Mouse (Mus musculus) CD4-positive, CD25-positive, alpha-beta regulatory T cell, adult 2 months (primary cell): ENCODE results near the gene Pramef20.
"Not testable (repeated sequence)": the region's sequence is repeated elsewhere in the genome, so short reads cannot be mapped to it uniquely, and the experiment has no call there.

ENCODE experiments used
- DNase-seq: peaks from one replicate; pipeline ENCODE4 v3.0.0-alpha.2; 2012; ENCODE audit warnings: low read depth, low spot score

The Pramef20 gene

DNA sequence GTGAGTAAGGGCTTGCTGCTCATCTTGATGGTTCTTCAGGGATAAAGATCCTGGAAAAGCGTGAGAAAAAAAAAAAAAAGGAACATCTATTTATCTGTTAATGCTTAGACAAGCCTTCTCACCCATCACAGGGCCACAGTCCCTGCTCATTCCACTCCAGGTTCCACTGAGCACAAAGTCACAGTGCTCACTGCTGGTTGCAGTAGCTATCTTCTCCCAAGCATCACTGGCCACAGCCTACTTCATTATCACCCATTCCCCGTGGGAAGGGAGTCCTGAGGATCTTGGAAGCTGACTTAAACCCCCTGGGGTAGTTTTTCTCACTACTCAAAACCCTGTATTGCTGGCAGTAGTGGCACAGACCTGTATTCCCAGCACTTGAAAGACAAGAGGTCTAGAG, at the start of gene Pramef20:
Gene Pramef20, minus strand, starts transcription at position 23 of the 400 bp plus-strand sequence.
- DNase-seq, result no peak

DNA sequence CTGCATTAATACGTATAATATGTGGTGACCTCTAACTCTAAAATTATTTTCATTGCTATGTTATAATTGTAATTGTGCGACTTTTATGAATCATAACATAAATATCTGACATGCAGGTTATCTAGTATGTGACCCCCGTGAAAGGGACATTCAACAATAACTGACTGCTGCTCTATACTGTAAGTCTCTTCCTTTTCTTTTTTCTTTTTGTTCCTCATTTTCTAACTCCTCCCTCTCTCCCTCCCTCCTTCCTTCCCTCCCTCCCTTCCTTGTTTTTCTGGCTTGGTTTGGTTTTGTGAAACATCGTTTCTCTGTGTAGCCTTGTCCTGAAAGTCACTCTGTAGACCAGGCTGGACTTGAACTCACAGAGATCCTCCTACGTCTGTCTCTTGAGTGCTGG, 46.9 kb upstream of the Pramef20 start:
- no peak for DNase-seq

DNA sequence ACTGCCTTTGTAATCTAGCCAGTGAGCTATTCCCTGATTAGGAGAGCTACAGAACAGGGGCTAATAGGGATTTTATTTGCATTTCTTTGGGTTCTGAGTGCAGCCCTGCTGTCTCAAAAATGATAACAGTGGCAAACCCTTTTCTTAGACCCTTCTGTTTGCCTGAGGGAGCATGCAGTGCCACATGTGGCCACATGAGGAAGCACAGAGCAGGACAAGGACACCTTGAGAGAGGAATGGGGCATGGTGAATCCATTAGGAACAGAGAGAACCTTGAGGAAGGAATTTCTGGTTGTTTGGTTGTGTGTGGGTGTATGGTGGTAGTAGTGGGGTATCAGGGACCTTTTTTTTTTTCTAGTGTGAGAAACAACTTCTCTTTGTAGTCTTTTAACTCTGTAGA, 42.9 kb upstream of the Pramef20 start:
- no peak for DNase-seq

DNA sequence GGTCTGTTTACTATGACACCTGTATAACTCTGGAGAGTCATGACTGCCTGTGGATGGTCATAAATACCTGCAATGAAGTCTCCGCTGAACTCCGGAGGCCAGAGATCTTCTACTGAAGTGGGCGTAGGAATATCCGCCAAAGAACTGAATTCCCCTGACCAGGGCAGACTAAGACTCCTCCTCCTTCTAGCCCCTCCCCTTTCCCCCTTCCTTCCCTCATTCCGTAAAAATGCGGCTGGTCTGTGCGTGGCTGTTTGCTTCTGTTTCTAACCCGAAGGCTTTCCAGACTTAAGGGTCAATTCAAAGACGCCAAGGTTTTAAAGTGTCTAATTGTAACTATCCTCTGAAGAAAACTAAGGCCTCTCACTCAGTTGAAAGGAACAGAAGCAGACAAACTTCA, 30.6 kb upstream of the Pramef20 start, which contains the start of gene Pramef12:
Gene Pramef12, minus strand, starts transcription at position 175 of the 400 bp plus-strand sequence.
- DNase-seq, result no peak

DNA sequence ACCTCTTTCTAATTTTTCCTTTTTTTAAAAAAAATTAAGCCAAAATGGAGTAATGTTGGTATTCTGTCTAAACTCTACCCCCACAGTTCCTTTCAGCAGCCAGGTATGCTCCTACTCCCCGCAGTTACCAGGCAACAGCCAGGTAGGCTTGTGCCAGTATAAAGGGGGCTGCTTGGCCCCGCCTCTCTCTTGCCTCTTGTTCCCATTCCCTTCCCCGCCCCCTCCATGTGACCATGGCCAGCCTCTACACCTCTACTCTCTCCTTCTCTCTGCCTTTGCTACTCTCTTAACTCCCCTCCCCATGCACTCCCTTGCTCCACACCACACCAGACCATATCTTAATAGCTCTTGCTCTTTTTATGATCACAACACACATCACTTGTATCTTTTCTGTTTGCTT, 28.5 kb upstream of the Pramef20 start:
- DNase-seq, result no peak

DNA sequence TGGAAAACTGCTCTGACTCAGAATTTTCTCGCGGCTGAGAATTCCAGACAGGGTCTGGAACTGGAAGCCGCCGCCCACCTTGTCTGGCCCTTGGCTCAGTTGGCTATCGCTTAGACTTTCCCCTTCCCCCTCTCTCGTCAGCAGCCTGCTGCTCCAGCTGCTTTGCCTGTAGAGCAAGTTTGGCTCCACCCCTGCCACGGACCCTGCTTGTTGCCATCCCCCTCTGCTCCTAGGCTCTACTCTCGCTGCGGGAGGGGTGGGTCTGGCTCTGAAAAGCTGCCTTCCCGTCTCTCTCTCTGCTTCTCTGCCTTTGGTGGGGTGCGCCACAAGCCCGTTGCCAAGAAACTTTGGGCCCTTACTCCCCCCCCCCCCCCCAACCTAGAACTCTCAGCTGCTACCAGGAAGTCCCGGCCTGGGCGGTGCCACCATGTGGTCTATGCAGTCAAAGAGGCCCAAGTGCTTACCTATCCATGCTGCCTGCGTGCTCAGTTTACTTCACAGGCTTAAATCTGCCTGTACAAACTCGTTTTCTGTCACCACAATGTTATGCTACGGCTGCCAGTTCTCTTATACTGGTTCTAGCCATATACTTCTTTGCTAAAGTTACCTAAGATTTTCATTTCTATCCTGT, 26.8 kb upstream of the Pramef20 start:
- peak; percentile 26 for DNase-seq

DNA sequence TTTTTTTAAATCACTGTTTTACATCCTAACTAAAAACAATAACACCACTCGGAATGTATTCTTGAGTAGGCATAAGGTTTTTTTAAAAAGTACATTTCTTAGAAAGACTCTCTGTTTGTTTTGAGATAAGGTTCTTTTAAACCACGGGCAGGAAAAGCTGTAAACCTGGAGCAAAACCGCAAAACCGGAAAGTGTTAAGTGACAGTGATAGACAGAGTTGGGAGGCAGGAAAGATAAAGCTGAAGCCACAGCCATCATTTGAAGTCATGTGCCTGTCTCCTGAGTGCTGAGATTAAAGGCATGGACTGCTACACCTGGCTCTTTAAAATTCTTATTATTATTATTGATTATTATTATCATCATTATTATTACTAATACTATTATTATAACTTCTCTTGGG, 25.0 kb upstream of the Pramef20 start:
- no peak for DNase-seq

DNA sequence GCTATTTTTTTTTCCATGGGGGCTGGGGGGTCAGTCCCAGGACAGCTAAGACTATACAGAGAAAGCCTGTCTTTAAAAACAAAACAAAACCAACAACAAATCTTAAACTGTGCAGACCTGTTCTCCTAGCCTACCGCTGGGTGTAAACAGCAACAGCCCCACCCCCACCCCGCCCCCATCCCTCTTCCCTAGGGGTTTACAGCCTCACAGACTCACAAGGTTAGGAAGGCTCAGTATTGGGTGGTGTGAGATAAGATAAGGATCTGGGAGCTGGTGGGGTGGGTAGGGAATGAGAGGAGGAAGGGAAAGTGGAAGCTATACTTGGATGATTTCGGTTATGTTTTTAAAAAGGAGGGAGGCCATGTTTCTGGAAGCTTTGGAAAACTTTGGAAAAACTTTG, 18.6 kb upstream of the Pramef20 start:
- DNase-seq, result no peak

DNA sequence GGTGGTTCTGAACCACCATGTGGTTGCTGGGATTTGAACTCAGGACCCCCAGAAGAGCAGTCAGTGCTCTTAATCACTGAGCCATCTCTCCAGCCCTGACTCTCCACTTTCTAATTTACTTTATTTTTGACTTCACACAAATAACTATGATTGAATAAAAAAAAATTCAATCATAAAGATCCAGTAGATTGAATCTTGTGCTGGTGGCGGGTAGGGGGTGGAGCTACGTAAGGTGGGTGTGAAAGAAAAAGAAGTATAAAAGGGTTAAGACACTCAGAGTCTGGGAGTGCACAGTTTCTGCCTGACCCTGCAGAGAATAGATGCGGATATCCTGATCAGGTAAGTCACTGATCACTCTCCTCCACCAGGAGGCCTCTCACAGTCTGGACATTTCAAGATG, 20.1 kb downstream of the Pramef20 start, which contains the start of gene Gm13119:
Gene Gm13119, plus strand, starts transcription at position 301 of the 400 bp plus-strand sequence.
- DNase-seq, result not testable (repeated sequence)

DNA sequence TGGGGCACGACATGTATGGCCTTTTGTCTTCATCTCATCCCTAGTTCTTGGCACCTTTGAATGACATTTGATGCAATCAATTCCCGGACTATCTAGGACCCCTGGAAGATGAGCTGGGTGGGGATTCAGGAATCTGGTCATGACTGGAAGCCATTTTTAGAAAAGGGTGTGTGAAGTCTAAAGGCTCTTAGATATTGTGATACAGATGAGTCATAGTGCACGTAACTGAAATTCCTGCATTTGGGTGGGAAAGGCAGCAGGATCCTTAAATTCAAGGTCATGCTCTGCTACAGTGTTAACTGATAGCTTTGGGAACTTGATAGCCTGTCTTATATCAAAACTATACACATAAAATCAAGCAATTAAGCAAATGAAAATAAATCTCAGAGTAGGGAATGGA, 41.9 kb downstream of the Pramef20 start:
- DNase-seq, result not testable (repeated sequence)

DNA sequence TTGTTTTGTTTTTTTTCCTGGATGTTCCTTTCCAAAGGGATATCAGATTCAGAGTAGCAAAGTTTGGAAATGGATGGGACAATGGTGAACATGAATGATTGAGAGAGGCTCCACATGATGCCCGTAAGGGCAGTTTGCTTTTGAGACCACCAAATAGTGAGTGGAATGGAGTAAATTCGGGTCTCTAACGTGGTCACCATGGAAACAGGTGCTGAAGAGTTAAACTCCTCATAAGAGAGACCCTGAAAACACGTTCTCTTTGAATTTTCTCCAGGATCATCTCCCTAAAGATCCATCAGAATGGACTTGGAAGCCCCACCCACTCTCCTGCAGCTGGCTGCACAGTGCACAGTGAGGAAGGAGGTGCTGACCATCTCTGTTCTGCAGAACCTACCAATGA, 47.8 kb downstream of the Pramef20 start, which contains the start of gene Gm13128:
Gene Gm13128, plus strand, starts transcription at position 301 of the 400 bp plus-strand sequence.
- not testable (repeated sequence) for DNase-seq
